20 mouse cellular contexts compared by ENCODE assay signal in genomic region chr5:122342874-122343273, GRCm38 (mm10). TPM values are rescaled to one million over a fixed set of nuclear protein-coding genes. Genes with fewer than 3 reads are reported as not detected.
A peak's percentile ranks its signal among the peaks of the same experiment; 100 is the strongest.
DNase-seq lines count a peak whose midpoint lies in the region; ATAC-seq lines count a peak whose summit lies in the region.
"Had no signal": no experiment of that assay in that cellular context is flagged by ENCODE, and none has a peak within 500 bp of the region (broad histone marks: within the 10 kb centered on the region; RNA-seq: fewer than 3 reads in every experiment).

No protein-coding gene starts in this region.

- ATAC-seq in hindbrain, embryonic 13.5 days (ENCODE audit: low FRiP score) = no peak
- no peak for ATAC-seq in neural tube, embryonic 13.5 days (ENCODE audit: low read depth)
- ATAC-seq in granulocyte monocyte progenitor cell, adult 5-6 weeks (replicated peaks; ENCODE audit: poor library complexity, severe bottlenecking) = 0 out of 2 replicates have a peak, but pooled peaks have one; percentile 33
- ATAC-seq: forebrain, embryonic 14.5 days; hindbrain, postnatal 0 days had no signal

- intact Hi-C loops in left cerebral cortex, postnatal 36 days (cut with DNase I) = loop anchor here (5.0 kb wide), 1 partner anchor 211 kb away; no protein-coding TSS in a partner anchor
- intact Hi-C loops in left cerebral cortex, postnatal 14 days (cut with DNase I) = no loop called here

- H3K36me3 ChIP-seq in hindbrain, embryonic 13.5 days = peaks cover 4% of the 10 kb centered on the region; the same call in 1 of the 2 replicates
- H3K36me3 ChIP-seq in hindbrain, embryonic 10.5 days = no peaks in the 10 kb centered on the region
- H3K36me3 ChIP-seq in neural tube, embryonic 13.5 days = no peaks in the 10 kb centered on the region
- H3K36me3 ChIP-seq: heart, embryonic 13.5 days; hindbrain, embryonic 12.5 days had no signal

- H3K27ac ChIP-seq in hindbrain, embryonic 13.5 days = no peak overlapping the region
- no peak overlapping the region for H3K27ac ChIP-seq in hindbrain, embryonic 10.5 days
- no peak overlapping the region for H3K27ac ChIP-seq in neural tube, embryonic 13.5 days (replicated peaks)
- H3K27ac ChIP-seq: embryonic facial prominence, embryonic 13.5 days; gastrocnemius, adult 2 months; heart, embryonic 13.5 days; hindbrain, embryonic 12.5 days; hindbrain, postnatal 0 days had no signal

- no peaks in the 10 kb centered on the region for H3K4me1 ChIP-seq in hindbrain, embryonic 13.5 days (replicated peaks)
- H3K4me1 ChIP-seq in hindbrain, embryonic 10.5 days (replicated peaks) = no peaks in the 10 kb centered on the region
- H3K4me1 ChIP-seq in neural tube, embryonic 13.5 days (replicated peaks) = 0 out of 2 replicates have a peak, but pooled peaks cover 7% of the 10 kb centered on the region
- H3K4me1 ChIP-seq: embryonic facial prominence, embryonic 13.5 days; hindbrain, embryonic 12.5 days had no signal

- H3K9ac ChIP-seq in hindbrain, embryonic 13.5 days = peak overlapping the region; percentile 43; the same call in 1 of the 2 replicates
- 0 out of 2 replicates have a peak overlapping the region, but pooled peaks have one; percentile 26 for H3K9ac ChIP-seq in neural tube, embryonic 13.5 days
- H3K9ac ChIP-seq: embryonic facial prominence, embryonic 13.5 days; heart, embryonic 13.5 days; hindbrain, embryonic 12.5 days had no signal

- no peak for DNase-seq in hindbrain, embryonic 10.5 days (ENCODE audit: low spot score)
- DNase-seq in neural tube, embryonic 10.5 days (ENCODE audit: extremely low spot score, low spot score) = no peak
- no peak for DNase-seq in left cerebral cortex, postnatal 36 days (ENCODE audit: low spot score in 2 of 2)
- no peak for DNase-seq in left cerebral cortex, postnatal 14 days (ENCODE audit: low spot score in 2 of 2)
- DNase-seq: adrenal gland, adult 8-10 months; cerebellum, adult 11 months; cerebellum, adult 8-10 months; cerebellum, postnatal 25 days; gastrocnemius, adult 2 months; gastrocnemius, postnatal 25 days; heart, adult 11 months; heart, postnatal 36 days had no signal

- 91% methylated on average over 1 of the region's 1 CpGs for WGBS in hindbrain, embryonic 13.5 days
- 86% methylated on average over 1 of the region's 1 CpGs for WGBS in hindbrain, embryonic 10.5 days
- 85% methylated on average over 1 of the region's 1 CpGs for WGBS in neural tube, embryonic 13.5 days

- no peaks in the 10 kb centered on the region for H3K27me3 ChIP-seq in hindbrain, embryonic 13.5 days
- no peaks in the 10 kb centered on the region for H3K27me3 ChIP-seq in hindbrain, embryonic 10.5 days (ENCODE audit: insufficient read depth, poor library complexity, severe bottlenecking)
- no peaks in the 10 kb centered on the region for H3K27me3 ChIP-seq in neural tube, embryonic 13.5 days
- H3K27me3 ChIP-seq: embryonic facial prominence, embryonic 13.5 days; heart, embryonic 13.5 days; hindbrain, embryonic 12.5 days had no signal

- no peak overlapping the region for H3K4me3 ChIP-seq in hindbrain, embryonic 13.5 days
- no peak overlapping the region for H3K4me3 ChIP-seq in hindbrain, embryonic 10.5 days
- H3K4me3 ChIP-seq in neural tube, embryonic 13.5 days = no peak overlapping the region
- H3K4me3 ChIP-seq: embryonic facial prominence, embryonic 13.5 days; gastrocnemius, adult 2 months; heart, embryonic 13.5 days; hindbrain, embryonic 12.5 days had no signal

- H3K9me3 ChIP-seq in hindbrain, embryonic 13.5 days = no peaks in the 10 kb centered on the region; the same call in 1 of the 2 replicates
- H3K9me3 ChIP-seq in hindbrain, embryonic 10.5 days = peaks cover 6% of the 10 kb centered on the region; the same call in 1 of the 2 replicates
- H3K9me3 ChIP-seq in neural tube, embryonic 13.5 days = no peaks in the 10 kb centered on the region
- H3K9me3 ChIP-seq: embryonic facial prominence, embryonic 13.5 days; heart, embryonic 13.5 days; hindbrain, embryonic 12.5 days had no signal

- no peak overlapping the region for H3K4me2 ChIP-seq in hindbrain, embryonic 13.5 days
- H3K4me2 ChIP-seq in neural tube, embryonic 13.5 days = no peak overlapping the region
- H3K4me2 ChIP-seq: embryonic facial prominence, embryonic 13.5 days; heart, embryonic 13.5 days; hindbrain, embryonic 12.5 days had no signal

RNA-seq across cellular contexts. Expression of gene Rad9b, which starts 11.2 kb away (rescaled TPM):
- polyA plus RNA-seq in hindbrain, embryonic 13.5 days (2015; fragmentation: Nextera tagmentation; extraction: Ambion mirVana) = 21.0 and 23.9 TPM in 2 replicates
- 8.1 and 9.7 TPM in 2 replicates for polyA plus RNA-seq in hindbrain, embryonic 10.5 days (2016; fragmentation: Nextera tagmentation; extraction: Ambion mirVana)
- polyA plus RNA-seq in neural tube, embryonic 13.5 days (2015; fragmentation: Nextera tagmentation; extraction: Ambion mirVana) = 18.5 and 18.9 TPM in 2 replicates
- 1.2 and 3.3 TPM in 2 replicates for total RNA-seq in granulocyte monocyte progenitor cell, adult 5-6 weeks (2014; fragmentation: Nextera tagmentation)
- total RNA-seq in granulocyte monocyte progenitor cell, adult 5-6 weeks (2017) = 4.6 and 5.6 TPM in 2 replicates
- 1 to 10 TPM; 2.8 to 4.6 TPM for total RNA-seq in left cerebral cortex, postnatal 36 days (2021)
- 1 to 10 TPM; 3.0 to 3.7 TPM for total RNA-seq in left cerebral cortex, postnatal 14 days (2021)

RNA-seq across cellular contexts. Expression of gene Vps29, which starts 11.3 kb away (rescaled TPM):
- 297 and 305 TPM in 2 replicates for polyA plus RNA-seq in hindbrain, embryonic 13.5 days (2015; fragmentation: Nextera tagmentation; extraction: Ambion mirVana)
- polyA plus RNA-seq in hindbrain, embryonic 10.5 days (2016; fragmentation: Nextera tagmentation; extraction: Ambion mirVana) = 211 and 225 TPM in 2 replicates
- polyA plus RNA-seq in neural tube, embryonic 13.5 days (2015; fragmentation: Nextera tagmentation; extraction: Ambion mirVana) = 307 and 327 TPM in 2 replicates
- total RNA-seq in granulocyte monocyte progenitor cell, adult 5-6 weeks (2014; fragmentation: Nextera tagmentation) = 118 and 128 TPM in 2 replicates
- total RNA-seq in granulocyte monocyte progenitor cell, adult 5-6 weeks (2017) = 89.8 and 105 TPM in 2 replicates
- 100 to 1,000 TPM; 185 to 191 TPM for total RNA-seq in left cerebral cortex, postnatal 36 days (2021)
- 100 to 1,000 TPM; 200 to 203 TPM for total RNA-seq in left cerebral cortex, postnatal 14 days (2021)

RNA-seq across cellular contexts. Expression of gene Gpn3, which starts 28.8 kb away (rescaled TPM):
- 48.3 and 50.2 TPM in 2 replicates for polyA plus RNA-seq in hindbrain, embryonic 13.5 days (2015; fragmentation: Nextera tagmentation; extraction: Ambion mirVana)
- 67.7 and 78.8 TPM in 2 replicates for polyA plus RNA-seq in hindbrain, embryonic 10.5 days (2016; fragmentation: Nextera tagmentation; extraction: Ambion mirVana)
- 46.9 and 53.6 TPM in 2 replicates for polyA plus RNA-seq in neural tube, embryonic 13.5 days (2015; fragmentation: Nextera tagmentation; extraction: Ambion mirVana)
- 35.0 and 59.8 TPM in 2 replicates for total RNA-seq in granulocyte monocyte progenitor cell, adult 5-6 weeks (2014; fragmentation: Nextera tagmentation)
- total RNA-seq in granulocyte monocyte progenitor cell, adult 5-6 weeks (2017) = 42.2 and 51.9 TPM in 2 replicates
- total RNA-seq in left cerebral cortex, postnatal 36 days (2021) = 10 to 100 TPM; 24.4 to 25.7 TPM
- 10 to 100 TPM; 23.4 to 25.7 TPM for total RNA-seq in left cerebral cortex, postnatal 14 days (2021)

RNA-seq across cellular contexts. Expression of gene Fam216a, which starts 29.3 kb away (rescaled TPM):
- 131 and 132 TPM in 2 replicates for polyA plus RNA-seq in hindbrain, embryonic 13.5 days (2015; fragmentation: Nextera tagmentation; extraction: Ambion mirVana)
- polyA plus RNA-seq in hindbrain, embryonic 10.5 days (2016; fragmentation: Nextera tagmentation; extraction: Ambion mirVana) = 90.4 and 109 TPM in 2 replicates
- polyA plus RNA-seq in neural tube, embryonic 13.5 days (2015; fragmentation: Nextera tagmentation; extraction: Ambion mirVana) = 135 and 142 TPM in 2 replicates
- total RNA-seq in granulocyte monocyte progenitor cell, adult 5-6 weeks (2014; fragmentation: Nextera tagmentation) = 13.4 and 21.1 TPM in 2 replicates
- 51.9 and 57.9 TPM in 2 replicates for total RNA-seq in granulocyte monocyte progenitor cell, adult 5-6 weeks (2017)
- 10 to 100 TPM; 69.7 to 73.1 TPM for total RNA-seq in left cerebral cortex, postnatal 36 days (2021)
- total RNA-seq in left cerebral cortex, postnatal 14 days (2021) = 10 to 100 TPM; 74.2 to 77.6 TPM

RNA-seq across cellular contexts. Expression of gene Arpc3, which starts 48.8 kb away (rescaled TPM):
- polyA plus RNA-seq in hindbrain, embryonic 13.5 days (2015; fragmentation: Nextera tagmentation; extraction: Ambion mirVana) = 159 and 173 TPM in 2 replicates
- 90.2 and 97.9 TPM in 2 replicates for polyA plus RNA-seq in hindbrain, embryonic 10.5 days (2016; fragmentation: Nextera tagmentation; extraction: Ambion mirVana)
- 163 and 169 TPM in 2 replicates for polyA plus RNA-seq in neural tube, embryonic 13.5 days (2015; fragmentation: Nextera tagmentation; extraction: Ambion mirVana)
- 271 and 276 TPM in 2 replicates for total RNA-seq in granulocyte monocyte progenitor cell, adult 5-6 weeks (2014; fragmentation: Nextera tagmentation)
- 988 and 1,056 TPM in 2 replicates for total RNA-seq in granulocyte monocyte progenitor cell, adult 5-6 weeks (2017)
- 100 to 1,000 TPM; 211 to 225 TPM for total RNA-seq in left cerebral cortex, postnatal 36 days (2021)
- 100 to 1,000 TPM; 250 to 273 TPM for total RNA-seq in left cerebral cortex, postnatal 14 days (2021)
